Mouse (Mus musculus) embryonic fibroblast, embryonic 13.5 days (primary cell): Measurements from ENCODE around the gene Galnt7.

ENCODE experiments used
- CTCF ChIP-seq: IDR thresholded peaks from 2 replicates; pipeline ENCODE4 v1.5.1; 2011; ENCODE audit warnings: mild to moderate bottlenecking, control low read depth, low read length, moderate library complexity, borderline replicate concordance; ENCODE audit not compliant: insufficient read depth
- POLR2A ChIP-seq: IDR thresholded peaks from 2 replicates; pipeline ENCODE4 v1.6.1; 2011; ENCODE audit warnings: low read depth, mild to moderate bottlenecking, control low read depth, low read length, moderate library complexity

- TF ChIP-seq CTCF, result no peak
- peak; percentile 60 for TF ChIP-seq POLR2A
Observed at GRCm38 (mm10) chr8:57652456-57653055, at the start of gene Galnt7.
